Mouse (Mus musculus): ENCODE data around the gene Ngef. TPM values are rescaled to one million over a fixed set of nuclear protein-coding genes. Genes with fewer than 3 reads are reported as not detected.

Ngef gene
- total RNA-seq, 2 experiments from 2014 or later: 0.53 to 0.58 TPM

DNA sequence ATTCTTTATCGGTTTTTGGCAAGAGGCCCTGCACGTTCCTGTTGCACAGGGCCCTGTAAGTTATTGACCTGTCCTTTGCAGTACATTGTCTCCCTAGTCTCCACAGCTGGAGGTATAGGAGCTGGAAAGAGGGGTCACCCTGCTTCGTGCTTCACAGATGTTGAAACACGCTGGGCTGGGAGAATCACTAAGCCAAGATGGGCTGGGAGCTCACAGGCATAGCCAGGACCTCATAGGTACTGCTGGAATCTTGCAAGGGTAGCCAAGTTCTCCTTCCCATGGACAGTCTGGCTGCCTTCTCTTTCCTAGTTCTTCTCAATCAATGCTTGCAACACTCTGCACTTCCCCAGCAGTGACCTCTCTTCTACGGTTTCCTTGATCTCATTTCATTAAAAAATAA lies 409 bp downstream of the Ngef start:
- intact Hi-C loops (cut with DNase I; ENCODE audit: low total_unique reads): no loop called here
- DNase-seq: no peak

DNA sequence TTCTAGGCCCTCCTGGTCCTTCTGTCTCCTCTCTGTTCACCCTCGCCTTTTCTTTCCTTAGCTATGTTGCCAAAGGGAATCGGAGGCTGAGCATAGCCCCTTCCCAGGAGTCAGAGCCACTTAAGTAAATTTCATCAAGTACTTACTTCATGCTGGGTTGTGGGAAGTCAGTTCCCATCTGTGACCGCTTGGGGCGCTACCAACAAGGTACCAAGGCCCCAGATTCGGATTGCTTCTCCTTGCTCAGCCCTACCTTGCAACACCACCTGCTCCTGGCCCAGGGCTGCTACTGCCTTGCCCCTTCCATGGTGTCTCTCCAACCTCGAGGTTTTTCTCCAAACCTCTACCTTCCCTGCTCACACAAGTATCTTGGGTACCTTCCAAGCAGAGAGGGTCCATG lies 5.3 kb downstream of the Ngef start:
- no peak for DNase-seq
- intact Hi-C loops (cut with DNase I; ENCODE audit: low total_unique reads): no loop called here

DNA sequence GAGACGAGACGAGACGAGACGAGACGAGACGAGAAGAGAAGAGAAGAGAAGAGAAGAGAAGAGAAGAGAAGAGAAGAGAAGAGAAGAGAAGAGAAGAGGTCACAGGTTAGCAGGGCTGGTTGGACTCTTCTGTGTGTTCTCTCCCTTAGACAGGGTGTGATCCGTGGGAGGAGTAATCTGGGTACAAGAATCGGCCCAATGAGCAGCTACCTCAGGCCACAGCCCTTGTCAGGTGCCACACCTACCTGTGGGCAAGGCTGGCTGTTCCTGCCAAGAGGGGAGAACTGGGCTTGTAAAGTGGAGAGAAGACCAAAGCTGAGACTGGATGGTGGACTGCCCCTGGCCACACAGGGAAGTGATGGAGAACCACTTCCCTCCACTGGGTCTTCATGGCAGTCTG lies 7.9 kb downstream of the Ngef start:
- DNase-seq: no peak
- intact Hi-C loops (cut with DNase I; ENCODE audit: low total_unique reads): no loop called here

DNA sequence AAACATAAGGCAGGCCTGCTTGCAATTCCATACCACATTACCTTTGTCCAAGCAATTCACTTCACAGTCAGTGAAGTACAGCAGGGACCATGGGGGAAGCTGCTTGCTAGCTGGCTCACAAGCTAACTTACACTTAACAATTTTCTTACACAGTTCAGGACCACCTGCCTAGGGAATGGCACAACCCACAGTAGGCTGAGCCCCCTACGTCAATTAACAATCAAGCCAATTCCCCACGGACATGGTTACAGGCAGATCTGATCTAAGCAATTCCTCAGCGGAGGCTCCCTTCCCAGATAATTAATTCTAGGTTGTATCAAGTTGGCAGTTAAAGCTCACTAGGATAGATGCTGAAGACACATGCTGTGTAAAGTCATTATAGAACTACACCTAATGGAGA lies 10.7 kb downstream of the Ngef start:
- DNase-seq: no peak
- intact Hi-C loops (cut with DNase I; ENCODE audit: low total_unique reads): no loop called here

DNA sequence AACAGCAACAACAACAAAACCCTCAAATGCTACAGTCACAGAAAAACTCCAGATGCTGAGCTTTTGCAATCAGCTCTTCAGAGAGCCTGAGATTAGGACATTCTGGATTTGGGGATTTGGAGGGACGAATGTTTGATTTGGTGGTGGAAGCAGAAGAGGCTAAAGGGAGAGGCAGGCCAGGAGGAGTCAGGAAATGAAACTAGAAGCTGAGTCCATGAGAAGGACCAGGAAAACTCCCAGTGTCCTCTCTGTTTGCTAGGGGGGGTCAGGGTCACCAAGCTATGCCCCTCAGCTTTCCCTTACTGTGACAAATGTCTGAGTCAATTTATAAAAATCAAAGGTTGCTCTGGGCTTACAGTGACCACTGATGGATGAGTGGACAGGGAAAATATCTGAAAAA lies 20.1 kb downstream of the Ngef start:
- intact Hi-C loops (cut with DNase I; ENCODE audit: low total_unique reads): no loop called here

DNA sequence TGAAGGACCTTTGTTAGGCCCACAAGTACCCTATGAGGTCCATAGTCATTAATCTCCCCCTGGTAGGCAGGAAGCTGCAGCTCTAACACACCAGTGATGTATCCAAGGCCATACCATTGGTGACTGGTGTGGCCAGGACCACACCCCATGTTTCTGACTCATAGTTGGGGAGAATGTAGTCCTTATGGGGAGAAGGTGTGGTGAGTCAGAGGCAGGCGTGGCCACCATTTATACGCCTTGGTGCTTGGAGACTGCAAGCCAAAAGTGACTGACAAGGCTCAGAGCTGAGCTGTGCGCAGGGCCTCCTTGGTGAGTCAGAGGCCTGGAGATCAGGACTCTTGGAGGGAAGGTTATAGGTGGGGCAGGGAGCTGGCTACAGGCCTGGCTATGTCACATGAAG lies 22.7 kb downstream of the Ngef start:
- intact Hi-C loops (cut with DNase I; ENCODE audit: low total_unique reads): no loop called here
- no peak for DNase-seq

More for the DNA sequence above, 20.1 kb downstream of the Ngef start:
- no peak for DNase-seq

DNA sequence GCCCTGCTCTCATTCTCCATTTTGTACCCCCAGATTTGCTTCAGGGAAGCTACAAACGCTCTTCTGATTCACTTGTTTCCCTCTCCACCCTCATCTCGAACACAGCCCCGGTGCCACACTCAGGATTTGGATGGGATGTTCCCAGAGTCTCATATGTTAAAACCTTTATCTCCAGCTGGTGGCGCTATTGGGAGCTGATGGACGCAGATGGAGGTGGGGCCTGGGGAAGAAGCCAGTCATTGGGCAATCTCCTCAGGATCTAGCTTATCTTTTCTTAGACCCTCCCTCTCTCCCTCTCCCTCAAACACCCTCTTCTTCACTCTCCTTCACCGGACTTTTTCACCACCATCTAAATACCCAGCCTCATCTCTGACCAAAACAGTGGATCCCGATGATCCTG lies 32.1 kb downstream of the Ngef start:
- intact Hi-C loops (cut with DNase I; ENCODE audit: low total_unique reads): no loop called here
- DNase-seq: peak; percentile 20

DNA sequence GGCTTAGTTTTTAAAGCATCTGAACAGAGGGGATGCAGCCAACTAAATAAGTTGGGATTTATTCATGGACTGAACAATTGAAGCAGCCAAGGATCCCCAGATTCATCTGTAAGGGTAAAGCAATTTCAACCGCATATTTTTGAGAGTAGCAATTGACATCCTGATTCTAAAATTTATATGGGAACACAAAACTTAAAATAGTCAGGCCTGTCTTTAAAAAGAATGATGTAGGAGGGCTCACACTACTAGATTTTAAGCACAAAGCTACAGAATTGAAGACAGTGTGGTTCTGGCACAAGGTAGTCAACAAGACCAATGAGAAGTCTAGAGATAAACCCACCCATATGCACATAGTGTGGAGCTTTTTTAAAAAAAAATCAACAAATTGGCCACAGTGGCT lies 36.7 kb downstream of the Ngef start:
- intact Hi-C loops (cut with DNase I; ENCODE audit: low total_unique reads): no loop called here
- no peak for DNase-seq

DNA sequence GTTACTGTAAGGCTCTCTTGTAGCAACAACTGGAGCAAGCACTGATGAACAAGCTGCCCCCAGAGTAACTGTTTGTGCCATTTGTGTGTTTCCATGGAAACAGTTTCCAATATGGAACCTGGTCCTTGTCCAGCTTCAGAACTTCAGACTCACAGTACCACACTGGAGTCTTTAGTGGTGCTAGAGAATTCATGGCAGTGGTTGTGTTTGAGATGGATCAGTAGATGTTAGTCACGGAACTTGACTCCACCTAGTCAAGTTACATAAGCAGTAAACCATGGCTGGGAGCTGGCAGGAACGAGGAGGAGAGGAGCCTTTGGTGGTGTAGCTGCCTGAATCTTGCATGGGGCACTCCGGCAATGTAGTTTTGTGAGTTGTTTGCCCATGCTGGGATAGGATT lies 39.6 kb downstream of the Ngef start:
- intact Hi-C loops (cut with DNase I; ENCODE audit: low total_unique reads): no loop called here
- no peak for DNase-seq

DNA sequence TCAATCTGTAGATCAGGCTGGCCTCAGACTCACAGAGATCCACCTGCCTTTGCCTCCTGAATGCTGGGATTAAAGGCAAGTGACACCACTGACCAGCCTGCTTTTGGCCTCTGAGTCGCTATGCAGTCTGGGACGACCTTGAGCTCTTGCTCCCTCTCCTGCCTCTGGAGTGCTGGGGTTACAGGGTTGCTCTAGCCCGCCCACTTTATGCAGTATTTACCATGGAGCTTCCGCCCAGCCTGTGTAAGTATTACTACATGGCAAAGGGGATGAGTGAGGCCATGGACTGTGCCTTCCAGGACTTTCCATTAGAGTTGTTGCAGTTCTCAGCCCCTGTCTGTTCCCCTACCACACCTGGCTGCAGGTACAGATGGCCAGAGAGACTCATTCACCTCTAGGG lies 41.3 kb downstream of the Ngef start:
- DNase-seq: no peak
- intact Hi-C loops (cut with DNase I; ENCODE audit: low total_unique reads): no loop called here

DNA sequence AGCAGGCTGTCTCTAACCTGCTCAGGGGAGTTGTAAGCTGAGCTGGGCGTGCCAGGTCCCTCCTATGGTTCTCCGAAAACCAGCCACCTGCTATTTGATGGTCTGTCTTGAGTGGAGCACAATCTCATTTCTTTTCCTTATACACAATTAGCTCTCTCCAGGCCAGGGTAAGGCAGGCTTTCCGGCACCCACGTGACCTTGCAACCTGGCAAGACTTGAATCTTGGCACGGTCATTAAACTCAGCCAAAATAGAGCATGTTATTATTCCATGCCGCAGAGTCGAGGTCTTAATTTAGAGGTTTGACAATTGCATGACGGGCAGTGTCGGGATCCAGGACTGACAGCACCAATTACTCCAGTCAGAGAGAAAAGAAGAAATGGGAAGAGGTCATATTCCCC lies 46.5 kb downstream of the Ngef start:
- no peak for DNase-seq

DNA sequence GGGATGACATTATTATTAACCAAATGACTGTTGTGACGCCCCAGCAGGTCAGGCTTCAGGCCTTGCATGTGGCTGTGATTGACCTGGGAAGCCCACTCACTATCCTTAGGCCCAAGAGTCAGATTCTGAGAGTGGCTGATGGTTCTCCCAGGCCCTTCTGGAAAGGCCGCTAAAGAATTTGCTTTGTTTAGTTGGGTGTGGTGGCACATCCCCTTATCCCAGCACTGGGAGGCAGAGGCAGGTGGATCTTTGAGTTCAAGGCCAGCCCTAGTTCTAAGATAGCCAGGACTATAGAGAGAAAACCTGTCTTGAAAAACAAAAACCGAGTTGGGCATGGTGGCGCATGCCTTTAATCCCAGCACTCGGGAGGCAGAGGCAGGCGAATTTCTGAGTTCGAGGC lies 48.6 kb downstream of the Ngef start:
- no peak for DNase-seq
- intact Hi-C loops (cut with DNase I; ENCODE audit: low total_unique reads): no loop called here

More for the DNA sequence above, 46.5 kb downstream of the Ngef start:
- intact Hi-C loops (cut with DNase I; ENCODE audit: low total_unique reads): no loop called here

DNA sequence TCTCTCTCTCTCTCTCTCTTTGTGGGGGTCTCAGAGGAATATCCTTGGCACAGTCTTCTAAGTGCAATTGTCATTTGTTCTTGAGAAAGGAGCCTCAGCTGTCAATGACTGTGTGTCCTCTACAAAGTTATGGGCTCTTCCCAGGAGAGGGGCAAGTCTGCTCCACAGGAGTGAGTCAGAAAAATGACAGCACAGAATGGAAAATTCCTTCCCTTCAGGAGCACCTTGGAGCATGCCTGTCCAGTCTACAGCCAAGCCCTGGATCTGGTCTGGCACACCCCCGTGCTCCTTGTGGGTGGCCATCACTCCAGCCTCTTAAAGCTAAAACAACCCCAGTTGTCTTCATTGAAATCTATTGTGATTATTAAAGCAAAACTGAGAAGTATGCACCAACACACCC lies 52.1 kb downstream of the Ngef start:
- intact Hi-C loops (cut with DNase I; ENCODE audit: low total_unique reads): no loop called here
- no peak for DNase-seq

DNA sequence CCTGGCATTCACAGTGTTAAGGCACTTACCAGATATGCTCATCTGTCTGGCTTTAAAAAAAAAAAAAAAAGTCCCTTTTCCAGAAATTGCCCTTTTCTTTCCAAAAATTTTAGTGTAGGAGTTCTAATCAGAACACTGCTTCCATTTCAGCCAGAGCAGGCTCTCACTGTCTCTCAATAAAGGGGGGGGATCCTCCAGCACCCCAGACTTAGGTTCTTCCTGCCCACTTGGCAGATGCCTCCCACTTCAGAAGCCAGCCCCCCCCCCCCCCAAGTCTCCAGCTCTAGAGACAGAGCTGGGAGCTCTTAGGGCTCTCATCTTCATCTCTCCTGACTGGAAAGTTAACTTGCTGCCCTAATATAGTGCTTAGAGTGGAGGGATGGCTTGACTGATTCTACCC lies 53.2 kb downstream of the Ngef start:
- DNase-seq: no peak
- intact Hi-C loops (cut with DNase I; ENCODE audit: low total_unique reads): no loop called here

DNA sequence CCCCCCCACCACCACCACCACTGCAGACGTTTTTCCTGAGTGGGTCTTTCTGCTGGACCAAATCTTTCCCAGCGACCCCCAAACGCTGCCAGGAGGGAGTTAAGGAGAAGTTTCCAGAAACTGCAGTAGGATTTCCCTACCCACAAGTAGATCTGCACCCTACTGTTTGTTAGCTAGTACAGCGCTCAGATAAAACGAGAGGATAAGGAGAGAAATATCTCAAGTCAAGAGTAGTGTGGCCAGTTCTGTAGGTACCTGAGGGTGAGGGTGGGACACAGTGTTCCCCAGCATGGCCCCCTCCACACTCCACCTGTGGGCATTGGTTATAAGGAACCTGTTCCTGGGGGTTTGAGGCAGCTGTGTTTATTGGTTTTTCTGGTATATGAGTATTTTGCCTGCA lies 62.8 kb downstream of the Ngef start:
- DNase-seq: no peak
- intact Hi-C loops (cut with DNase I; ENCODE audit: low total_unique reads): no loop called here

DNA sequence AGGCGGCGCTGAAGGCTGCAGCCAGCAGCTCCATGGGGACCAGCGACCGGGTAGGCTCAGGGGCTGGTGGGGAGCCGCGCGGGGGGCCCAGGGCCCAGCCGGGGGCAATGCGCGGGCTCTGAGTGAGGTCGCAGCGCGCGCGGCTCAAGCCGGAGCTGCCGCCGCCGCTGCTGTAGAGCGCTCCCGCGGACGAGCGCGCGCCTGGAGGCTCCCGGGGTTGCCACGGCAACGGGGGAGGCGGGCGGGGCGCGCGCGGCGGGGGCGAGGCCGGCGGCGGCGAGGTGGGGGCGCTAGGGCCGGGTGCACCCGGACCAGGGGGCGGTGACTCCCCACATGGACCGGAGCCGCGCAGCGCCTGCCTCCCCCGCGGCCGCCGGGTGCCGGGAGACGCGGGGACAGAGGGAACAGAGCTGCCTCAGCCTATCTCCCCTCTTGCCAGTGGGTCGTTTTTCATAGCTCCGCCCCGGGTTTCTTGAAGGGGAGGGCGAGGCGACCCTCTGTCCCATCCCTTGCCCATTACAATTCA lies 63.4 kb downstream of the Ngef start:
- intact Hi-C loops (cut with DNase I; ENCODE audit: low total_unique reads): no loop called here
- peak; percentile 49 for DNase-seq

DNA sequence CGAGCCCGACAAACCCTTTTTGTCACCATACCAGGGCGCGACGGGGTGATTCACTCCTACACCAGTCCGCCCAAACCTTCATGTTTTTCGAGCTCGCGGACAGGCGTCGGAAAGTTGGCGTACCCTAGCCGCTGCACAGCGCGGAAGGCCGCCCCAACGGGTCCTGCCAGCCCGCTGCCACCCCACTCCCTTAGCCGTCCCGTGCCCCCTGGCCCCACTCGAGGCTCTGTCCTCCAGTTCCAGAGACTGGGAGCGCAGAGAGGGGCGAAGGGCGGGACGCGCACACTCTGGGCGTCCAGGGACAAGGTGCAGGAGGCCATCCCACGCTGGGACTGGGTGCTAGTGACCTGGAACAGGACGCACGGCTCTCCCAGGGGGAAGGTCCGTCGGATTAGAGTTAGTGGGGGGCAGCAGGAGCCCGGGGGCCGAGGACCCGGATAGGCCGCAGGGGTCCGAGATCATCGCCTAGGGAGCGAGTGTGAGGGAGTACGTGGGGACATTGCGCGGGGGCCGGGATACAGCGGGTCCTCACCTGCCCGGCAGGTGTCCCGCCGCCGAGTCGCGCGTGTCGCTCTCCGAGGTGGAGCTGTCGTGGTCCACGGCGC lies 64.0 kb downstream of the Ngef start, which contains the start of gene Neu2:
Gene Neu2, plus strand, starts transcription at position 329 of the 605 bp plus-strand sequence.
- no peak for DNase-seq
- intact Hi-C loops (cut with DNase I; ENCODE audit: low total_unique reads): no loop called here

DNA sequence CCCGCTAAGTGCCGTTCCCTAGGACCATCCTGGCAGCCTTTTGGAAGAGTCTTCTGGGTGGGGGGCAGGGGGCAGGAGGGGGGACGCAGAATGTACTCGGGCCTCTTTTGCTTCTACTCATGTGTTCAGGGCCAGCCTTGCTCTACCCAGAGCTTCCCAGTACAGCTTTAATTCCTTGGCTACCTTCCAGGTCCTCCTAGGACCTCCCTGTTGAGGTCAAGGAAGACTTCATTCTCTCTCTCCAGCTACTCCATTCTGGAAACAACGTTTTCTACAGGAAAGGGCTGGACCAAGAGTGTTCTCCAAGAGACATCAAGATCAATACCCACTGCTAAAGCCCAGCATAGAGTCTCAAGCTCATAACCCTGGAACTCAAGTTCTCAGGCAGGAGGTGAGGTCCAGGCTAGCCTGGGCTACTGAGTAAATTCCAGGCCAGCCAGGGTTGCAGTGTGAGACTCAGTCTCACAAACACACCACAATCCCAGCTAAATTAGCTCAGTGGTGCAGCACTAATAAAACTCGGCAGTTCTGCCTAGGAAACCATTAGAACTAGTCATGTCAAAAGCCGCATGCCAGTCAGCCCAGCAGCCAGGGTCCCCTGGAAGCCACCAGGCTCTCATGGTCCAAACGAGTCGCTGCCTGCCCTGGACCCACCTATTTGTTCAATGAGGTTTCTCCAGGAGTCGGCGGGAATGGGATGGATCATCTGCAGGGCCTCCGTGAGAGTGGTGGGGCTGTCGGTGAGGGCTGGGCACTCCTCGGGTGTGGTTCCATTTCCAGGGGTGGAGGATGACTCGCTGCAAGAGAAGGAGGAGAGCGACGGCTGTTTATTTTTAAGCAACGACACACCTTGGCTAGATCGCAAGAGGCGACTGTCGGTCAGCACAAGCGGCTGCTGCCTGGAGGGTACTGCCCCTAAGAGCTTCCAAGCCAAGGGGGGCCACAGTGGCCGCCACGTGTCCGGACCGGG lies 64.8 kb downstream of the Ngef start:
- intact Hi-C loops (cut with DNase I; ENCODE audit: low total_unique reads): no loop called here

DNA sequence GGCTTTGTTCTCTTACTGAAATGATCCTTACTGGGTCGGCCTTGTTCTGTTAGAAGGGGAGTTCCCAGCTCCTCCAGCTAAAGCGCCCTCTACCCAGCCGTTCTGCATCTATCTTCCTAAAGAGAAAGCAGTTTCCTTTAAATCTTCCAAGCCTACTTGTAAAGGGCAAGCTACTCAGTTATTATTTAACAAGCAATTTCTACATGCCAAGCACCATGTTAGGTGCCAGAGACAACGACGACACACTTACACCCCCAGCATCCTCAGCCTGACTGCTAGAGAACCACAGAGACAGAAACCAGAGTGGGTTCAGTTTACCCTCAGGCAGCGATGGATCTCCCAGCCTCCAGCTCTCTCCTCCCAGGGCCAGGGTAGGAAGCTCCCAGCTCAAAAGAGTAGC lies 65.8 kb downstream of the Ngef start:
- DNase-seq: no peak
- intact Hi-C loops (cut with DNase I; ENCODE audit: low total_unique reads): no loop called here

More for the DNA sequence above, 64.8 kb downstream of the Ngef start:
- no peak for DNase-seq

DNA sequence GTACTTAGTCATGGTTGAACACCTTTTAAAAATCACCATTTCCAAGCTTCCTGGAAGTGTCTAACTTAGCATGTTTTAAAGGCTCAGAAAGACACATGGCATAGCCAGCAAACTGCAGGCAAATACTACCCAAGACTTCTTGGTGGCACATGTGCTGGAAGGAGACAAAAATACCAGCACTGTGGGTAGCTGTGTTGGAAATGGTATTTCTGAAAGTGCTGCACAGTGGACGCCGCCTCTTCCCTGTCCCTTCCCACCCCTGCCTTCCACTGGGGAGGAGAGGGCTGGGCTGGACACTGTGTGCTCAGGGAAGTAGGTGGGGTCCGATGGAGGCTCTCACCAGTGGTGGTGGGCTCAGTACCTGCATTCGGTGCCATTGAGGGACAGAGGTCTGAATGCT lies 68.1 kb downstream of the Ngef start:
- DNase-seq: no peak
- intact Hi-C loops (cut with DNase I; ENCODE audit: low total_unique reads): no loop called here

DNA sequence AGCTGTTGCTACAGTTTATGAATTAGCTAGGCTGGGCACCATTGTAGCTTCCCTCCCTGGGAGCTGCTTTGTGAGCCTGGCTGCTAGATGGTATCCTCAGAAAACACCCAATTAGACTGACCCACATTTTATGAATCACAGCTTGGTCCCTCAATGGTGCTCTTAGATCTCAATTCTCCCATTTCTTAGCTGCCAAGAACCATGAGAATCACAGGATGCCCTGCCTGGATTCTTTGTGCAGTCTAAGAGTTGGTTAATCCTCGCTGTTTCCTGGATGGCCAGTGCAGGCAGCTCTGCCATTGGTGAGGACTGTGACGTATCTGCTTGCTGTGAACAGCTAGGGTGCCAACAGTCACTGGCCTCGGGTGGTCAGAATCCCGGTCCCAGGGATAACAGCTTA lies 80.1 kb downstream of the Ngef start:
- intact Hi-C loops (cut with DNase I; ENCODE audit: low total_unique reads): no loop called here

More for the DNA sequence above, 80.1 kb downstream of the Ngef start:
- no peak for DNase-seq
